Mouse (Mus musculus) cortical plate, adult 2 months (tissue): Measurements from ENCODE around the gene Zfp784.

Experiments
- CTCF ChIP-seq: fragments of 200-500 bp; IDR thresholded peaks from 2 replicates; pipeline ENCODE4 v1.5.1; 2011; ENCODE audit warnings: mild to moderate bottlenecking, control low read depth, low read length; ENCODE audit not compliant: insufficient read depth; ENCODE audit errors: extremely low read depth
- POLR2A ChIP-seq: fragments of 200-500 bp; IDR thresholded peaks from 2 replicates; pipeline ENCODE4 v1.6.1; 2011; ENCODE audit warnings: mild to moderate bottlenecking, low read length, control low read depth; ENCODE audit not compliant: insufficient read depth; ENCODE audit errors: extremely low read depth

- TF ChIP-seq CTCF (no peak), POLR2A (no peak)
These were observed 17.0 kb downstream of the Zfp784 start for GRCm38 (mm10) chr7:5021197-5021596.
